Mouse (Mus musculus) layer of hippocampus, adult 11-12 months (tissue): ENCODE results near the gene Rbm7.
"Not testable (repeated sequence)": the region's sequence is repeated elsewhere in the genome, so short reads cannot be mapped to it uniquely, and the experiment has no call there.

ENCODE experiments used
- DNase-seq: peaks from one replicate; pipeline ENCODE4 v3.0.0; 2022; ENCODE audit warnings: low spot score

The Rbm7 gene

GRCm38 (mm10) chr9:48494817-48495547 lies at the start of gene Rbm7, which contains the start of gene Gm5617:
Gene Rbm7 (minus strand): TSS chr9:48495299.
Gene Gm5617 (plus strand): TSS chr9:48495442.
- DNase-seq = peak; percentile 93

DNA sequence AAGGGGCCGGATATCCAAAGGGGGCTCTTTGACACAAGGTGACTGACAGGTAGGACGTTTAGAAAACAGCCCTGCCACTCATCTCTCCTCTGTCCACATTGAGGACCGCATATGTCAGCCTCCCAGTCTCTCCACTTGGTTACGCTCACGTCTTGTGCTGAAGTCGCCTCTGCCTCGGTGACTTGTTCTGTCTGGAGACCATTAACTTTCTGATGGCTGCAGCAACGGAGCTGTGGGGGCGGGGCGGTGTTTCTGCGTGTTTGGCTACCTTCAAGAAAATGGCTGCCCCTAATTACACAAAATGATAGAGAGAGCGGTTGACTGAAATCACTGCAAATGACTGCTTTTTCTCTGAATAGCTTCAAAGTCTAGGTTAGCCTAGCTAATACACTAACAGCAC lies 43.6 kb upstream of the Rbm7 start:
- DNase-seq = no peak

GRCm38 (mm10) chr9:48538044-48538645 lies 43.0 kb upstream of the Rbm7 start:
- no peak for DNase-seq

DNA sequence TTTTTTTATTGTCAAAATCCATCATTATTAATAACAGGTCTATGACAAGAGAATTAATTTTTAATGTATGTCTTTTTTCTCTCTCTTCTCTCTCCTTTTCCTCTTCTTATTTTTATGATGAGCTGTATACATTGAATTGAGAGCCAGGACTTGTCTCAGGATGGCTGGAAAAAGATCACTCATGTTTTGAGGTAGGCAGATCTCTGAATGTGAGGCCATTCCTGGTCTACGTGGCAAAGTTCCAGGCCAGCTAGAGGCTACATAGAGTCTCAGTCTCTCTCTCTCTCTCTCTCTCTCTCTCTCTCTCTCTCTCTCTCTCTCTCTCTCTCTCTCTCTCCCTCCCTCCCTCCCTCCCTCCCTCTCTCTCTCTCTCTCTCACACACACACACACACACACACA lies 42.5 kb upstream of the Rbm7 start:
- not testable (repeated sequence) for DNase-seq

DNA sequence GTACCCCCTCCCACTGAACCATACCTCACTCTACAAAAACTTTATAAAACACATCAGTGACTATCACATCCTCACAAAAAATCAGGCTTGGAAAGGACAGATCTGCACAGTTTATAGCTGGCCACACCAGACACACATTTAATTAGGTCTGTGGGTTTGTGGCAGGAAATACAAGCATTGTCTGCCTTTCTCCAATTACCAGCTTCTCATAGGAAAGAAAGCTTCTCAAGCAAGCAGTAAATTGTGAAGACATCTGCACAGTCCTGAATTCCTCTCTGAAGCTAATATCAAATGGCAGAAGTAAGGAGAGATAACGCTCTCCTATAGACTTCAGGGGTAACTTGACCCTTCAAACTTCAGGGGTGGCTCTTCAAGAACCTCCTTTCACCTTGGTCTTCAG lies 41.3 kb upstream of the Rbm7 start:
- no peak for DNase-seq

- no peak for DNase-seq
Observed at GRCm38 (mm10) chr9:48532730-48533129, 37.6 kb upstream of the Rbm7 start.

- no peak for DNase-seq
Observed at GRCm38 (mm10) chr9:48532203-48532602, 37.1 kb upstream of the Rbm7 start.

- DNase-seq = no peak
Observed at GRCm38 (mm10) chr9:48531294-48531693, 36.2 kb upstream of the Rbm7 start.

- no peak for DNase-seq
Observed at GRCm38 (mm10) chr9:48526520-48526919, 31.4 kb upstream of the Rbm7 start.

GRCm38 (mm10) chr9:48525566-48525965 lies 30.5 kb upstream of the Rbm7 start:
- no peak for DNase-seq

GRCm38 (mm10) chr9:48520405-48520804 lies 25.3 kb upstream of the Rbm7 start:
- not testable (repeated sequence) for DNase-seq

GRCm38 (mm10) chr9:48517372-48518130 lies 22.5 kb upstream of the Rbm7 start:
- no peak for DNase-seq

DNA sequence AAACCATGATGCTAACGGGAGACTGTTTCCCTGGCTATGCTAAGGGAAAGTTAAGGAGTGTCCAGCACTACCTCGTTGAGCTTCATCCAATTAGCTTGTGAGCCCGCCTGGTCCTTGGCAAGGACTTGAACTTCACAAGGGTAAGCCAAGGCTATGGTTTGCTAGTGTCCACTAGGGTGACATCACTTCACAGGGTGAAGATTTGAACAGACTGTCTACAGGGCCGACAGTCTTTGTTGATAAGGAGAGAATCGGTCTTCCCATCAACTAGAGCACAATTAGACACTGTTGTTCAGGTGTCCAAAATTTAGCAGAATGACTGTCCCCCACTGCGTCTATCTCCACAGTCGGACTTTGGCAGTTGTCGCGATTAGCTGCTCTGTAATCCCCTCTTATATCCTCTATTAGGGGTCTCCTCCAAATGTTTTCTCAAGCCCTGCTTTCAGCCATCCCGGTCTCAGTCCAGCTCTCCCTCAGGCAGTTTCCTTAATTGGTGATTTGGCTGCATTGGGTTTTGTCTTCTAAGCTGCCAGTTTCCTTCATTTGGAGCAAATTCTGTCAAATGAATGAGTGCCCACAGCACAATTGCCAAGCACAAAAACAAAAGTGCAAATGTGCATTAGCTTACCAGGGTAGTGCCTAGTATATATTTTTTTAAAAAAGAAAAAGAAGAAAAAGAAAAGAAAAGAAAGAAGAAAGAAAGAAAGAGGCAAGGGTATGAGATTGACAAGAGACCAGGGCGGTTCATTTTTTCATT lies 21.7 kb upstream of the Rbm7 start:
- no peak for DNase-seq

GRCm38 (mm10) chr9:48515332-48515731 lies 20.2 kb upstream of the Rbm7 start:
- no peak for DNase-seq

GRCm38 (mm10) chr9:48510134-48510533 lies 15.0 kb upstream of the Rbm7 start:
- no peak for DNase-seq

GRCm38 (mm10) chr9:48504741-48505365 lies 9.8 kb upstream of the Rbm7 start:
- DNase-seq = peak; percentile 23

DNA sequence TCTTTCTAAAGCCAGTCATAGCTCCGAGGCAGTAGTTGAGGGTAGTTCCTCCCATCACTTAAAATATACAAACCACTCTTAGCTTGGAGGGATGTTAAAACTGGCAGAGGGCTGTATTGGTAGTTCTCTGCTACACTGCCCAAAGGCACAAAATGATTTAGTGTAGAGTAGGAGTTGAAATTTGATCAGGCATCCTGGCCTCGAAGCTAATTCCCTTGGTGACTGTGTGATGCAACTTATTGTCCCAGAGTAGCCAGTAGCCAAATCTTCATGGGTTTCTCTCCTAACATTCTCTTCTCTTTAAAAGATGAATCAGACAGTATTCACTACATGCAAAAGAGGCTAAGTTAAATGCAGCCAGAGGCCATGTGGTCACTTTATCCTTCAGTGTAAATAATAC lies 7.9 kb upstream of the Rbm7 start:
- no peak for DNase-seq

GRCm38 (mm10) chr9:48501192-48501591 lies 6.1 kb upstream of the Rbm7 start:
- no peak for DNase-seq

- no peak for DNase-seq
Observed at GRCm38 (mm10) chr9:48495548-48495932, 441 bp upstream of the Rbm7 start.

- no peak for DNase-seq
Observed at GRCm38 (mm10) chr9:48481214-48482134, 13.6 kb downstream of the Rbm7 start.
